Mouse (Mus musculus): ENCODE measurements around the gene Fanca. TPM values are rescaled to one million over a fixed set of nuclear protein-coding genes. Genes with fewer than 3 reads are reported as not detected.

Gene Fanca
- total and polyA plus RNA-seq, 3 experiments: 21.9 to 57.8 (median 39.2) TPM

DNA sequence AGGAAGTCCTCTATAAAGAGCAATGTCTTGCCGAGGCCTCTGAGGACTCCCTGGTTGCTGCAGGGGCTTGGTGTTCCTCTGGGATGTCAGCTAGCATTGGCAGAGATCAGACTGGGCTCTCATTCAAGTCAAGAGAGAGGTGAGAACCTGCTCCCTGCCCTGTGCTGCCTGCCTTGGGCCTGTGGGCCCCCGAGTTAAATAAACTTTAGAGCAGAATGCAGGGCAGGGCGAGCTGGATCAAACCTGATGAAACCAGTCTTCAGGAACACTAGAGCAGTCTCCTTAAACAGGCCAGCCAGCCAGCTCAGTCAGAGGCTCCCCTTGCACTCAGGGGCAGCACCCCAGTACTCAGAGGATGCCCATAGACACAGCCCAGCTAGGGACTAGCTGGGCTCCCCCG lies 46.5 kb downstream of the Fanca start:
- in situ Hi-C loops (cut with MboI; ENCODE audit: low pct_ligation_motif_present, low pct_unique_long_range_greater_than_20kb, low sequenced_read_pairs): no loop called here
- Histone ChIP-seq H3K9ac (ENCODE audit: insufficient read depth, low read depth) (no peak overlapping the region), H3K4me2 (ENCODE audit: insufficient read depth, low read depth, poor library complexity, severe bottlenecking) (no peak overlapping the region), H3K4me1 (ENCODE audit: control insufficient read depth in 1 of 2, insufficient read depth in 2 of 2) (no peaks in the 10 kb centered on the region), H3K36me3 (replicated peaks in 1 of 2; ENCODE audit: control insufficient read depth in 1 of 2, insufficient read depth in 1 of 2, low read length in 1 of 2) (peaks cover 78 to 98% of the 10 kb centered on the region in 2 experiments), H3K9me3 (replicated peaks; ENCODE audit: low read length) (no peaks in the 10 kb centered on the region), H3K27ac (ENCODE audit: insufficient read depth, low read depth) (no peak overlapping the region), H3K4me3 (replicated peaks in 1 of 3; ENCODE audit: low read depth in 2 of 3, low read length in 2 of 3, poor library complexity in 1 of 3) (no peak overlapping the region), H3K79me2 (replicated peaks; ENCODE audit: control insufficient read depth, extremely low read depth, insufficient read depth, poor library complexity, severe bottlenecking) (no peaks in the 10 kb centered on the region), H3K27me3 (replicated peaks) (no peaks in the 10 kb centered on the region)
- dilution Hi-C loops (cut with MboI; ENCODE audit: extremely low pct_ligation_motif_present, extremely low pct_unique_long_range_greater_than_20kb, low sequenced_read_pairs): no loop called here
- TF ChIP-seq E2F4 (IDR thresholded peaks at IDR 0.05; ENCODE audit: insufficient replicate concordance, low read depth, low read length) (no peak), MAFK (IDR thresholded peaks at IDR 0.05; ENCODE audit: insufficient replicate concordance, low read length) (no peak), IRF4 (IDR thresholded peaks at IDR 0.05; ENCODE audit: low read depth, low read length) (no peak), ZC3H11A (IDR thresholded peaks at IDR 0.05; ENCODE audit: low read depth, low read length) (no peak), KAT2A (IDR thresholded peaks at IDR 0.05; ENCODE audit: insufficient replicate concordance, low read length) (no peak), NELFE (IDR thresholded peaks at IDR 0.05; ENCODE audit: low read depth, low read length) (no peak), UBTF (IDR thresholded peaks at IDR 0.05; ENCODE audit: low read depth, low read length) (no peak), MAX (IDR thresholded peaks at IDR 0.05; ENCODE audit: low read length) (no peak), MEF2A (IDR thresholded peaks at IDR 0.05; ENCODE audit: borderline replicate concordance, low read depth, low read length) (no peak), RAD21 (IDR thresholded peaks at IDR 0.05; ENCODE audit: low read depth, low read length) (no peak), TBP (conservative IDR thresholded peaks at IDR 0.05; ENCODE audit: low read depth, low read length) (no peak), SMC3 (IDR thresholded peaks at IDR 0.05; ENCODE audit: low read depth, low read length) (no peak), HCFC1 (IDR thresholded peaks at IDR 0.05; ENCODE audit: low read depth, low read length) (no peak)
- DNase-seq (ENCODE audit: extremely low read depth): no peak

DNA sequence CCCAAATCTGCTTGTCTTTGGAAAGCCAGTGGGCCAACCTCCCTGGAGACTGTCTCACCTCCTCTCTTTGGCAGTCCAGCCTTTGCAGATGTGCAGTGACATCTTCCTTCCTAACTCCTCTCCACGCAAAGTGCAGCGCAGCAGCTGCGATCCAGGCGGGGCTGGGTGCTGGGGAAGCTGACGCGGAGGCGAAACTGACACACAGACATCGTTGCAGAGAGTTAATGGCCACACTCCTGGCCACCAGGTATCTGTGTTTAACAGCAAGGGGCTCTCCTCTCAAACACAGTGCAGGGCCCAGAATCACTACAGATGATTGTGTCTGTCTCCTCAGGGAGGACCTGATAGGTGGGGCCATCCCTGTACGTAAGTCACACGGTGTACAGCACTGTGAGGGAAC lies 47.2 kb downstream of the Fanca start:
- H3K36me3 ChIP-seq (replicated peaks in 1 of 2; ENCODE audit: control insufficient read depth in 1 of 2, insufficient read depth in 1 of 2, low read length in 1 of 2): peaks cover 85 to 98% of the 10 kb centered on the region in 2 experiments

More for the DNA sequence above, 47.2 kb downstream of the Fanca start:
- no peak for DNase-seq (ENCODE audit: extremely low read depth)
- Histone ChIP-seq H3K79me2 (replicated peaks; ENCODE audit: control insufficient read depth, extremely low read depth, insufficient read depth, poor library complexity, severe bottlenecking) (no peaks in the 10 kb centered on the region), H3K9me3 (replicated peaks; ENCODE audit: low read length) (no peaks in the 10 kb centered on the region), H3K27me3 (replicated peaks) (no peaks in the 10 kb centered on the region), H3K4me1 (ENCODE audit: control insufficient read depth in 1 of 2, insufficient read depth in 2 of 2) (no peaks in the 10 kb centered on the region), H3K4me2 (ENCODE audit: insufficient read depth, low read depth, poor library complexity, severe bottlenecking) (no peak overlapping the region), H3K27ac (ENCODE audit: insufficient read depth, low read depth) (no peak overlapping the region), H3K4me3 (replicated peaks in 1 of 3; ENCODE audit: low read depth in 2 of 3, low read length in 2 of 3, poor library complexity in 1 of 3) (no peak overlapping the region), H3K9ac (ENCODE audit: insufficient read depth, low read depth) (no peak overlapping the region)
- TF ChIP-seq TBP (conservative IDR thresholded peaks at IDR 0.05; ENCODE audit: low read depth, low read length) (no peak), ELF1 (IDR thresholded peaks at IDR 0.05; ENCODE audit: low read depth, low read length) (no peak), BHLHE40 (IDR thresholded peaks at IDR 0.05; ENCODE audit: low read depth, low read length) (no peak), ZMIZ1 (IDR thresholded peaks at IDR 0.05; ENCODE audit: low read depth, low read length) (no peak), IRF4 (IDR thresholded peaks at IDR 0.05; ENCODE audit: low read depth, low read length) (no peak), MXI1 (IDR thresholded peaks at IDR 0.05; ENCODE audit: low read depth, low read length) (no peak), JUN (IDR thresholded peaks at IDR 0.05; ENCODE audit: insufficient read depth, low read depth, low read length) (no peak), JUND (conservative IDR thresholded peaks at IDR 0.05; ENCODE audit: low read depth, low read length) (no peak), SMC3 (IDR thresholded peaks at IDR 0.05; ENCODE audit: low read depth, low read length) (no peak), CHD2 (IDR thresholded peaks at IDR 0.05; ENCODE audit: low read length) (no peak), MAZ (IDR thresholded peaks at IDR 0.05; ENCODE audit: low read depth, low read length) (no peak), USF1 (IDR thresholded peaks at IDR 0.05; ENCODE audit: low read depth, low read length) (no peak), ETS1 (conservative IDR thresholded peaks at IDR 0.05; ENCODE audit: low read depth, low read length) (no peak), PAX5 (IDR thresholded peaks at IDR 0.05; ENCODE audit: low read length) (no peak), GABPA (IDR thresholded peaks at IDR 0.05; ENCODE audit: insufficient replicate concordance, low read depth, low read length) (no peak), TCF12 (IDR thresholded peaks at IDR 0.05; ENCODE audit: low read depth, low read length) (no peak), CHD1 (IDR thresholded peaks at IDR 0.05; ENCODE audit: low read depth, low read length) (no peak), UBTF (IDR thresholded peaks at IDR 0.05; ENCODE audit: low read depth, low read length) (no peak)
- in situ Hi-C loops (cut with MboI; ENCODE audit: low pct_ligation_motif_present, low pct_unique_long_range_greater_than_20kb, low sequenced_read_pairs) (no loop called here), dilution Hi-C loops (cut with MboI; ENCODE audit: extremely low pct_ligation_motif_present, extremely low pct_unique_long_range_greater_than_20kb, low sequenced_read_pairs) (no loop called here)
